Mouse (Mus musculus) NIH3T3 (cell line): ENCODE results near the gene Sdc3.

ENCODE experiments used
- DNase-seq: peaks from one replicate; pipeline ENCODE4 v3.0.0-alpha.2; 2012; ENCODE audit warnings: low read depth

Sdc3 gene

GRCm38 (mm10) chr4:130792376-130793179, at the start of gene Sdc3:
Gene Sdc3 (plus strand): TSS chr4:130792537.
- DNase-seq, result peak; percentile 58

- DNase-seq, result no peak
Measured at GRCm38 (mm10) chr4:130744058-130744457, 48.3 kb upstream of the Sdc3 start.

GRCm38 (mm10) chr4:130745561-130746306, 46.6 kb upstream of the Sdc3 start:
- DNase-seq, result peak; percentile 73

- no peak for DNase-seq
Measured at GRCm38 (mm10) chr4:130749566-130749965, 42.8 kb upstream of the Sdc3 start.

GRCm38 (mm10) chr4:130751966-130752365, 40.4 kb upstream of the Sdc3 start:
- DNase-seq, result no peak

- no peak for DNase-seq
Measured at GRCm38 (mm10) chr4:130752591-130752990, 39.7 kb upstream of the Sdc3 start.

- no peak for DNase-seq
Measured at GRCm38 (mm10) chr4:130753755-130754154, 38.6 kb upstream of the Sdc3 start.

- peak; percentile 45 for DNase-seq
Measured at GRCm38 (mm10) chr4:130754776-130755175, 37.6 kb upstream of the Sdc3 start.

GRCm38 (mm10) chr4:130759875-130760274, 32.5 kb upstream of the Sdc3 start:
- no peak for DNase-seq

GRCm38 (mm10) chr4:130761809-130762208, 30.5 kb upstream of the Sdc3 start:
- no peak for DNase-seq

- DNase-seq, result no peak
Measured at GRCm38 (mm10) chr4:130765399-130766160, 26.8 kb upstream of the Sdc3 start.

- no peak for DNase-seq
Measured at GRCm38 (mm10) chr4:130766387-130766786, 25.9 kb upstream of the Sdc3 start.

GRCm38 (mm10) chr4:130766926-130767325, 25.4 kb upstream of the Sdc3 start:
- DNase-seq, result no peak

- no peak for DNase-seq
Measured at GRCm38 (mm10) chr4:130773899-130774298, 18.4 kb upstream of the Sdc3 start.

GRCm38 (mm10) chr4:130774822-130775221, 17.5 kb upstream of the Sdc3 start:
- DNase-seq, result no peak

GRCm38 (mm10) chr4:130777647-130778046, 14.7 kb upstream of the Sdc3 start:
- DNase-seq, result no peak

- peak; percentile 53 for DNase-seq
Measured at GRCm38 (mm10) chr4:130779037-130779436, 13.3 kb upstream of the Sdc3 start.

- no peak for DNase-seq
Measured at GRCm38 (mm10) chr4:130782492-130782891, 9.8 kb upstream of the Sdc3 start.

GRCm38 (mm10) chr4:130784755-130785154, 7.6 kb upstream of the Sdc3 start:
- DNase-seq, result peak; percentile 72

- no peak for DNase-seq
Measured at GRCm38 (mm10) chr4:130787530-130787929, 4.8 kb upstream of the Sdc3 start.

- peak; percentile 90 for DNase-seq
Measured at GRCm38 (mm10) chr4:130790180-130790579, 2.2 kb upstream of the Sdc3 start.

- DNase-seq, result no peak
Measured at GRCm38 (mm10) chr4:130791811-130792375, 444 bp upstream of the Sdc3 start.
